Mouse (Mus musculus) thymus, adult 2 months (tissue): ENCODE results near the gene Odf3b.

ENCODE experiments used
- CTCF ChIP-seq: fragments of 200-500 bp; IDR thresholded peaks from 2 replicates; pipeline ENCODE4 v1.5.1; 2012; ENCODE audit warnings: mild to moderate bottlenecking, control low read depth, low read length, moderate library complexity, borderline replicate concordance; ENCODE audit not compliant: control insufficient read depth, poor library complexity, insufficient read depth; ENCODE audit errors: extremely low read depth
- POLR2A ChIP-seq: fragments of 200-500 bp; IDR thresholded peaks from 2 replicates; pipeline ENCODE4 v1.6.1; 2012; ENCODE audit warnings: mild to moderate bottlenecking, low read length, control low read depth, moderate library complexity; ENCODE audit not compliant: control insufficient read depth, poor library complexity, insufficient read depth; ENCODE audit errors: extremely low read depth

DNA sequence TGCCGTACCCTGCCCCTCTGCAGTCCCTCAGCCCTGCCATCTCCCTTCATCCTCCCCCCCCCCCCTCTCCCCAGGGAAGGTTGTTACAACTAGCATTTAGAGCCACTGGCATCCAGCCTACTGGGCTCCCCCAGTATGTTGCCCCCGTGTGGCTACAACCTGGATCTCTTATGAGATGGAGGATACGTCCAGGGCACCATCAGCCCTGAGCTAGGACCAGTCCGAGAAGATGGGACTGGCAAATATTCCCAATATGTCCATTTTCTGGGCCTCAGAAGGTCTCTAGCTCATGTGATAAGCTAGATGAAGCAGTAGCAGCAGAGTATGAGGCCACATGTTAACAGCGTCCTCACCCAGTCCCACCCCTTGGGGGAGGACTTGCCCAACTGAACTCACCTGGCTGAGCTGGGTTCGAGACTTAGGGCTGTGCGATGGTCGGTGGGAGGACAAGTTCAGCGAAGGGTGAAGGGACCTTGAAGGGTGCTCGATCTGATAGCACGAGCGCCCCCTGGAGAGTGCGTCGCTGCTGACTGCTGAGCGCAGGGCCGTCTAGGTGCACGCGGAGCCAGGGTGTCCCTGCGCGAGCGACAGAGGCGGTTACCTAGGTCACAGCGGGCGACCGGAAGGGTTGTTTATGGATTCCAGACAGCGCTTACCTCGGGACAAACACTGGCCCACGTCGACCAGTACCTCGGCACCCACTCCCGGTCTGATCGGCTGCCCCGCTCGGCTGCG lies 5.9 kb downstream of the Odf3b start:
- peak; percentile 81; the same call in 1 of the 2 replicates for TF ChIP-seq CTCF
- no peak for TF ChIP-seq POLR2A
